Mouse (Mus musculus): ENCODE measurements at regions not wholly inside any gene's neighbourhood (a gene's known extent, or its start where the extent isn't known, plus 50 kb on each side); places are given as distances from the start of the nearest gene placed in this dataset.
"Not testable (repeated sequence)": the region's sequence is repeated elsewhere in the genome, so short reads cannot be mapped to it uniquely, and the experiment has no call there.

DNA sequence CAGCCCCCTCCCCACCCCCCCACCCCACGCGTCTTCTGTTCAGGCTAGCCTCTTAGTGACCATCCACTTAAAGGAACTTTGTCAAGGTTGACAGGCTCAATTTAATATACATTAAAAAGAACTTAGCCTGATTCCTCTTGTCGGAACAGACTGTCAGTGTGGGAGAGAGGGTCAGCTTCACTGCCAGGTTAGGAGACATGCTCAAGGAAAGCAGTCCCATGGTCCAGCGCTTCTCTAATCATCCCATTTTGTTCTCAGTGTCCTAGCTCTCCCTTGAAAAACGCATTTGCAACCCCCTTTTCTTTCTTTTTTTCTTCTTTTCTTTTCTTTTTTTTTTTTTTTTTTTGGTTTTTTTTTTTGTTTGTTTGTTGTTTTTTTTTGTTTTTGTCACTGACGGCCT, 131.4 kb upstream of the Tenm4 start:
- TF ChIP-seq POU5F1 (IDR thresholded peaks at IDR 0.05; ENCODE audit: borderline replicate concordance, low read length) (no peak), CTCF (conservative IDR thresholded peaks at IDR 0.05; ENCODE audit: low read length) (no peak), NANOG (IDR thresholded peaks at IDR 0.05; ENCODE audit: borderline replicate concordance, low read length) (no peak)
- Histone ChIP-seq H3K27me3 (ENCODE audit: insufficient read depth, low read length) (peaks cover 15% of the 10 kb centered on the region; the same call in 1 of the 2 replicates), H3K36me3 (ENCODE audit: insufficient read depth, low read length) (no peaks in the 10 kb centered on the region), H3K4me3 (replicated peaks; ENCODE audit: low read length) (no peak overlapping the region), H3K4me1 (replicated peaks; ENCODE audit: low read depth, low read length) (no peaks in the 10 kb centered on the region), H3K9me3 (ENCODE audit: low read length) (peaks cover 7% of the 10 kb centered on the region; the same call in 1 of the 2 replicates)

DNA sequence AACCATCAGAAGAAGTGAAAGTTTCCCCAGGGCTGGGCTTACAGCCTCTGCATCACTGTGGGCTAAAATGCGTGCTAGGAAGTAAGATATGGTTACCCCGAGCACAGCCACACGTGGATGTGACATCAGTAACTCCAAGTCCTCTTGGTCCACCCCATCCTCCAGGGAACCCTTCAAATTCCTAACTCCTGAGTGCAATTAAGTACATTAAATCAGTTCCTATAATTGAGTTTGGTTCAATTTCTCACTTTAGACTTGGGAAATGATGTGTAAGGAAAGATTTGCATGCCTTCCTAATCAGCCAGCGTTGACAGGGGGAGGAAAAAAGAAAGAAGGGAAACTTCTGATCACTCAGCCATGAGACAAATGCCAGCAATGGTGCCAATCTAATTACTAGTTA, 129.2 kb upstream of the Tenm4 start:
- no peaks in the 10 kb centered on the region for H3K36me3 ChIP-seq (ENCODE audit: insufficient read depth, low read length)
- H3K27me3 ChIP-seq (ENCODE audit: insufficient read depth, low read length): peaks cover 14% of the 10 kb centered on the region
- H3K4me3 ChIP-seq (replicated peaks; ENCODE audit: low read length): no peak overlapping the region
- no peak for TF ChIP-seq POU5F1 (IDR thresholded peaks at IDR 0.05; ENCODE audit: borderline replicate concordance, low read length)
- no peak for TF ChIP-seq NANOG (IDR thresholded peaks at IDR 0.05; ENCODE audit: borderline replicate concordance, low read length)
- H3K9me3 ChIP-seq (ENCODE audit: low read length): peaks cover 7% of the 10 kb centered on the region; the same call in 1 of the 2 replicates
- H3K4me1 ChIP-seq (replicated peaks; ENCODE audit: low read depth, low read length): no peaks in the 10 kb centered on the region

DNA sequence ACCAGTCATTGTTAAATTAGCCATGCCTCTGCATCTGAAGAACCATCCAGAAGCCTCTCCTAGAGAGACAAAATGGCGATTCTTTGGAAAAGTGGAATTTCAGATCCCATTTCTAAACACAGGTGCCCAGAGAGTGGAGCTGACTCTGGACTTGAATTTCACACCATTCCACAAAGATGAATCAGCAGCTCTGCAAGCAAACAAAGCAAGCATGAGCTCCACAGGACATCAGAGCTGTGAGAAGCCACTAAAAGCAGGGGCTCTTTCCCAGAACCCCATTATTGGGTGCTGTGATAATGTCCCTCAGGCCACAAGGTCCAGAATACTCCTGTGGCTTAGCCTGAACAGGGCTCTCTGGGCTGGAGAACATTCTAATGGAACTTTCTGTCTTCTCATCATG, 119.4 kb upstream of the Tenm4 start:
- Histone ChIP-seq H3K27me3 (ENCODE audit: insufficient read depth, low read length) (peaks cover 6% of the 10 kb centered on the region; the same call in 1 of the 2 replicates), H3K4me3 (replicated peaks; ENCODE audit: low read length) (no peak overlapping the region), H3K4me1 (replicated peaks; ENCODE audit: low read depth, low read length) (no peaks in the 10 kb centered on the region), H3K36me3 (ENCODE audit: insufficient read depth, low read length) (no peaks in the 10 kb centered on the region), H3K9me3 (ENCODE audit: low read length) (peaks cover 8% of the 10 kb centered on the region)
- TF ChIP-seq POU5F1 (IDR thresholded peaks at IDR 0.05; ENCODE audit: borderline replicate concordance, low read length): no peak
- no peak for TF ChIP-seq NANOG (IDR thresholded peaks at IDR 0.05; ENCODE audit: borderline replicate concordance, low read length)
- TF ChIP-seq CTCF (conservative IDR thresholded peaks at IDR 0.05; ENCODE audit: low read length): no peak

DNA sequence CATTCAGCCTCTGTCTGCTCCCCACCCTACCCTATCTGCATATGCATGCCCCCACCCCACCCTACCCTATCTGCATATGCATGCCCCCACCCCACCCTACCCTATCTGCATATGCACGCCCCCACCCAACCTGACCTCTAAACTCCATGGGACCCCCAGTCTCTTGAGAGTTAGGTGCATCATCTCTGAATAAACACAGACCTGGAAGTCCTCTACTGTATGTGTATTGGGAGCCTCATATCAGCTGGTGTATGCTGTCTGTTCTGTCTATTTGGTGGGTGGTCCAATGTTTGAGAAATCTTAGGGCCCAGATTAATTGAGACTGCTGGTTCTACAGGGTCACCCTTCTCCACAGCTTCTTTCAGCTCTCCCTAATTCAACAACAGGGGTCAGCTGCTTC, 109.4 kb upstream of the Tenm4 start:
- peaks cover 13% of the 10 kb centered on the region for H3K4me1 ChIP-seq (replicated peaks; ENCODE audit: low read depth, low read length)
- not testable (repeated sequence) for H3K4me3 ChIP-seq (replicated peaks; ENCODE audit: low read length); H3K36me3 ChIP-seq (ENCODE audit: insufficient read depth, low read length); H3K27me3 ChIP-seq (ENCODE audit: insufficient read depth, low read length)
- peaks cover 35% of the 10 kb centered on the region for H3K9me3 ChIP-seq (ENCODE audit: low read length)

DNA sequence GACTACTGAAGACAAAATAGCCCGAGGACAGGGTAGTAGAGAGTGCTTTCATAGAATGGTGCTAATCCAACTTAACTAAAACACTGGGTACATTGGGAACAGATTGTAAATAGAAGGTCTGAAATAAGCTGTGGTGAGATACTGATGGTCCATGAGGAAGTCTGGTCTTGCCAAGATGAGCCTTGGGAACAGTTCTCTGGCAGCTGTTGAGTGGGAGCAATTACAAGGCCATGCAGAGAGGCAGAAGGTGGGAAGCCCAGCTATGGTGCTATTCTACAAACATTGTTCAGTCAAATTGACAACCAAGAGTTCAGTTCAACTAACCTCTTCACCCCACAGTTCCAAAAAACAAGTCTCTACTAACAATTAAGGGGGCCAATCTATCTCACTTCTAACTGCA, 92.5 kb upstream of the Tenm4 start:
- Histone ChIP-seq H3K27me3 (ENCODE audit: insufficient read depth, low read length) (peaks cover 8% of the 10 kb centered on the region; the same call in 1 of the 2 replicates), H3K36me3 (ENCODE audit: insufficient read depth, low read length) (no peaks in the 10 kb centered on the region), H3K4me3 (replicated peaks; ENCODE audit: low read length) (no peak overlapping the region), H3K9me3 (ENCODE audit: low read length) (no peaks in the 10 kb centered on the region), H3K4me1 (replicated peaks; ENCODE audit: low read depth, low read length) (no peaks in the 10 kb centered on the region)
- no peak for TF ChIP-seq NANOG (IDR thresholded peaks at IDR 0.05; ENCODE audit: borderline replicate concordance, low read length)

DNA sequence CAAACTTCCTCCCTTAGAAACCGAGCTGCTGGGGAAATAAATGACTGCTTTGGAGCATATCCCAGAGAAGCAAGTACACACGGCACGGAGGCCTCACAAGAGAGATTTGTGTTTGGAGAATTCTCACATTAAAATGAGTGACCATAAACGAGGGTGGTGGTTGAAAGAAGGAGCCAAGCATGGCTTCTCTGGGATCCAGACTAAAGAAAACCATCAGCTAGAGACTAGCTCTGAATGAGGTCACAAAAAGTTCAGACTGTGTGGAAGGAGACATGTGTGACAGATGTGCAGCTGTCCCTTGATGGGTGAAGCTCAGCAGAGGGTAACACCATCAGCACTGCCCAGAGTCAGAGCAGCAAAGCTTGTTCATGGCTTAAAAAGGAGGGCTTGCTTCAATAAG, 89.4 kb upstream of the Tenm4 start:
- no peak overlapping the region for H3K4me3 ChIP-seq (replicated peaks; ENCODE audit: low read length)
- H3K36me3 ChIP-seq (ENCODE audit: insufficient read depth, low read length): no peaks in the 10 kb centered on the region
- peaks cover 6% of the 10 kb centered on the region; the same call in 1 of the 2 replicates for H3K27me3 ChIP-seq (ENCODE audit: insufficient read depth, low read length)
- H3K9me3 ChIP-seq (ENCODE audit: low read length): no peaks in the 10 kb centered on the region
- TF ChIP-seq NANOG (IDR thresholded peaks at IDR 0.05; ENCODE audit: borderline replicate concordance, low read length): no peak
- TF ChIP-seq CTCF (conservative IDR thresholded peaks at IDR 0.05; ENCODE audit: low read length): no peak
- TF ChIP-seq POU5F1 (IDR thresholded peaks at IDR 0.05; ENCODE audit: borderline replicate concordance, low read length): no peak
- peaks cover 5% of the 10 kb centered on the region; the same call in 1 of the 2 replicates for H3K4me1 ChIP-seq (replicated peaks; ENCODE audit: low read depth, low read length)

DNA sequence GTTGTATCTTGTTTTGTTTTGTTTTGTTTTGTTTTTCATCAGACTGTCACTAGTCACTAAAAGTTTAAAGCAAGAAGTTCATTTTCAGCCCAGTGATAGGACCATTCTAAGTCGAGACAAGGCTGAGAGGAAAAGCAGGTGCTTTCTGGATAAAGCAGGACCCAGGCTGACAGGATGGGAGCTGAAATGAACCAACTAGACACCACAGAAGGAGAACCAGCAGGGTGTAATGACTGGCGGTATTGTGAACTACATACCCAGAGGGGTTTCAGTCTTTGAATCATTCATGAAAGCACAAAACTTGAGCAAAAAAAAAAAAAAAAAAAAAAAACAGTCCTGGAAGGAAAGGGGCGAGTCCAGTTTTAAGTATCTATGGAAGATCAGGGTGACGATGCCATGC, 75.9 kb upstream of the Tenm4 start:
- Histone ChIP-seq H3K4me1 (replicated peaks; ENCODE audit: low read depth, low read length) (no peaks in the 10 kb centered on the region), H3K4me3 (replicated peaks; ENCODE audit: low read length) (no peak overlapping the region), H3K27me3 (ENCODE audit: insufficient read depth, low read length) (peaks cover 54% of the 10 kb centered on the region), H3K9me3 (ENCODE audit: low read length) (peaks cover 10% of the 10 kb centered on the region), H3K36me3 (ENCODE audit: insufficient read depth, low read length) (no peaks in the 10 kb centered on the region)
- TF ChIP-seq CTCF (conservative IDR thresholded peaks at IDR 0.05; ENCODE audit: low read length): no peak
- TF ChIP-seq POU5F1 (IDR thresholded peaks at IDR 0.05; ENCODE audit: borderline replicate concordance, low read length): no peak
- no peak for TF ChIP-seq NANOG (IDR thresholded peaks at IDR 0.05; ENCODE audit: borderline replicate concordance, low read length)

DNA sequence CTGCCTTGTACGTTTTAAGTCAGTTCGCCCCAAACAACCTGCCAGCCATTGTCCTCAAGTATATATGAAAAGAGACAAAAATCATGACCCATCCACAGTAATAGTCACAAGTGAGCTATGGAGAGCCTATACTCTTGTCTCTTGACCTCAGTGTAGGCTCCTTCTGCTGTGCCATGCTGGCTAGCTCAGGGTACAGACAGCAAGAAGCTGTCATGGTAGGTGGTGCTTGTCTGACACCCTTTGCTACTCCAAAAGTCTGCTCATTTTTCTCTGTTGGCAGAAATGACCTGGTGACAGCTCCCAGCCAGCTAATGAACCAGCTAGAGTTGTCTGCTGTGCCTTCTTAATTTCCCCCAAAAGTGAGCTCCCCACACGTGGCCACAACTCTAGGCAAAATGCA, 75.3 kb upstream of the Tenm4 start:
- H3K4me3 ChIP-seq (replicated peaks; ENCODE audit: low read length): no peak overlapping the region
- H3K27me3 ChIP-seq (ENCODE audit: insufficient read depth, low read length): peaks cover 49% of the 10 kb centered on the region
- H3K4me1 ChIP-seq (replicated peaks; ENCODE audit: low read depth, low read length): no peaks in the 10 kb centered on the region
- peaks cover 10% of the 10 kb centered on the region for H3K9me3 ChIP-seq (ENCODE audit: low read length)
- H3K36me3 ChIP-seq (ENCODE audit: insufficient read depth, low read length): no peaks in the 10 kb centered on the region
- TF ChIP-seq NANOG (IDR thresholded peaks at IDR 0.05; ENCODE audit: borderline replicate concordance, low read length): no peak
- TF ChIP-seq CTCF (conservative IDR thresholded peaks at IDR 0.05; ENCODE audit: low read length): no peak
- TF ChIP-seq POU5F1 (IDR thresholded peaks at IDR 0.05; ENCODE audit: borderline replicate concordance, low read length): no peak

DNA sequence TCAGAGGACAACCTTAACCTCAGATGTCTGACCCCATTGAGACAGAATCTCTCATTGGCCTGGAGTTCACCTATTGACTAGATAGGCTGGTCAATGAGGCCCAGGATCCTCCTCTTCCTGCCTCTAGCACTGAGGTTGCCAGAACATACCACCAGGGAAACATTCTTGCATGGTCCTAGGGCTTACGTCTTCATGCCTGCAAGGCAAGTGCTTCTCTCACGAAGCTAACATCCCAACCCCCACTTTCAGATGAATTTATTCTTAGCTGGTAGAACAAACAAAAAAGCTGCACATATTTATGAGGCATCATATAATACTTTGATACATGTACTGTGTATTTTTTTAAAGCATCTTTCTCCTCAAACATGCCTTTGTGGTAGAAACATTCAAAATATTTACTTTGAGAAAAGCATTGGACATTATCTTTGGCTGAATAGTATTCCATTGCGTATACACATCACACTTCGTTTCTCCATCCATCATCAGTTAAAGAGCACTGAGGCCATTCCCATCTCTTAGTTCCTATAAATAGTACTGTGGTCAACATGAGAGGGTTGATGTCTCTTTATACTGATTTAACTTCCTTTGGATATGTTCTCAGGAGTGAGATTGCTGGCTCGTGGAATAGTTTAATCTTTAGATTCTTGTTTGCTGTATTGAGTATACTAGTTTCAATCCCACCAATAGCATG, 72.2 kb upstream of the Tenm4 start:
- H3K4me3 ChIP-seq (replicated peaks; ENCODE audit: low read length): no peak overlapping the region

More for the DNA sequence above, 72.2 kb upstream of the Tenm4 start:
- no peak for TF ChIP-seq POU5F1 (IDR thresholded peaks at IDR 0.05; ENCODE audit: borderline replicate concordance, low read length)
- no peak for TF ChIP-seq NANOG (IDR thresholded peaks at IDR 0.05; ENCODE audit: borderline replicate concordance, low read length)
- TF ChIP-seq CTCF (conservative IDR thresholded peaks at IDR 0.05; ENCODE audit: low read length): no peak
- no peaks in the 10 kb centered on the region for H3K36me3 ChIP-seq (ENCODE audit: insufficient read depth, low read length)
- peaks cover 10% of the 10 kb centered on the region for H3K9me3 ChIP-seq (ENCODE audit: low read length)
- no peaks in the 10 kb centered on the region for H3K4me1 ChIP-seq (replicated peaks; ENCODE audit: low read depth, low read length)
- H3K27me3 ChIP-seq (ENCODE audit: insufficient read depth, low read length): peaks cover 46% of the 10 kb centered on the region

Measured in E14TG2a.4 (cell line).